Mouse (Mus musculus): ENCODE measurements around the gene Adgrd1.
A peak's percentile ranks its signal among the peaks of the same experiment; 100 is the strongest.

DNA sequence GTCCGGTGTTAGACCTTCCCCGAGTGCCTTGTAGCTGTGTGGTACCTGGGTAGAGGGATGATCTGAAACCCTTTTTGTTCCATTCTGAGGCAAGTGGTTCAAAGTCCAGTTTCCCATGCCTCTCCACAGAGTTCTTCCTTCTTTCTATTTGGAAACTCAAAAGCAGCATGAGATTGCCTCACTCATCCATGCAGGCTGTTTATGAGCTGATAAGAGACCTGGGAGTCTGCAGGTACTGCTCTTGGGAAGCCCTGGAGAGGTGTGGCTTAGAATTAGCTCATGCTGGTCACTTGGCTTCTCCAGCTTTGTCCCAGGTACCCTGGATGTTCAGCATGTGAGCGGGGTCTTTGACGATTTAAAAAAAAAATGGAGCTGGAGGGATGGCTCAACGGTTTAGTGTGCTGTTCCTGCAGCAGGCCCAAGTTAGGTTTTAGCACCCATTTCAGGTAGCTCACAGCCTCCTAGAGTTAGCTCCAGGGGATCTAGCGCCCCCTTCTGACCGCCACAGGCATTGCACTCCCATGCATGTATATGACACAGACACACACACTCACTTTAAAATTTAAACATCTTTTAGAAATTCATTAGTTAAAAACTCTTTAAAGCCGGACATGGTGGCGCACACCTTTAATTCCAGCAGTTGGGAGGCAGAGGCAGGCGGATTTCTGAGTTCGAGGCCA lies 65.0 kb downstream of the Adgrd1 start:
- peak; percentile 39 for TF ChIP-seq CTCF (IDR thresholded peaks at IDR 0.05; ENCODE audit: low read depth)
- no peak for TF ChIP-seq EP300 (IDR thresholded peaks at IDR 0.05; ENCODE audit: low read depth)
